Mouse (Mus musculus): ENCODE data around the gene Alpi. TPM values are rescaled to one million over a fixed set of nuclear protein-coding genes. Genes with fewer than 3 reads are reported as not detected.

Alpi gene
- polyA plus RNA-seq, 1 experiment from 2014 or later, result not detected

DNA sequence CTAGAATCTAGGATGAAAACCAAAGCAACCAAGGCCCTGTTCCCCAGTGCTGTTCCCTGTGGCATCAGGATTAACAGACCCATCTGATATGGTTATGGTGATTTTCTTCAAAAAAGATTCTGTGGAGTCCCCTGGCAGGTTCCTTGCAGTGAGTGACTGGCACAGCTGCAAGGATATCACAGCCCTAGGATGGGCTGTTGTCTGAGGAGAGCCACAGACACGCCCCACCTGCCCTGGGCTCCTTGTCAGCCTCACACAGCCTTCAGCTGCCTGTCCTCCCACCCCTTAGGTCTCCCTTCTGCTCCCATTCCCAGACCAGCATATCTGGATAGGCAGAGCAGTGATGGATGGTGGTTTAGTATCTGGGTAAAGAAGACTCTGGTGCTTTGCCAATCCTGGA, 50.7 kb downstream of the Alpi start:
- 88% methylated on average over 1 of the region's 1 CpGs for WGBS
- Histone ChIP-seq H3K27ac (no peak overlapping the region), H3K4me3 (no peak overlapping the region), H3K9me3 (no peaks in the 10 kb centered on the region), H3K27me3 (ENCODE audit: poor library complexity, severe bottlenecking) (no peaks in the 10 kb centered on the region), H3K36me3 (replicated peaks) (peaks cover 15% of the 10 kb centered on the region; the same call in 1 of the 2 replicates), H3K4me1 (no peaks in the 10 kb centered on the region)
- DNase-seq (ENCODE audit: extremely low spot score, low spot score), result no peak

- DNase-seq (ENCODE audit: extremely low spot score, low spot score), result no peak
- Histone ChIP-seq H3K9me3 (no peaks in the 10 kb centered on the region), H3K27me3 (ENCODE audit: poor library complexity, severe bottlenecking) (no peaks in the 10 kb centered on the region), H3K27ac (no peak overlapping the region), H3K4me3 (no peak overlapping the region), H3K36me3 (replicated peaks) (peaks cover 17% of the 10 kb centered on the region; the same call in 1 of the 2 replicates), H3K4me1 (no peaks in the 10 kb centered on the region)
- WGBS, result 70% methylated on average over 3 of the region's 3 CpGs
Observed at GRCm38 (mm10) chr1:87050072-87050471, 51.3 kb downstream of the Alpi start.

Other genes with a start within 250 kb of the Alpi start
- gene Alppl2, start 11.7 kb downstream of the Alpi start, polyA plus RNA-seq (2016; fragmentation: Nextera tagmentation; extraction: Ambion mirVana), result not detected in 2 replicates
- not detected in 2 replicates for gene Akp3, start 23.4 kb upstream of the Alpi start, polyA plus RNA-seq (2016; fragmentation: Nextera tagmentation; extraction: Ambion mirVana)
- gene Ecel1, start 54.9 kb upstream of the Alpi start, polyA plus RNA-seq (2016; fragmentation: Nextera tagmentation; extraction: Ambion mirVana), result 1.1 and 1.2 TPM in 2 replicates
- gene Prss56, start 81.7 kb upstream of the Alpi start, polyA plus RNA-seq (2016; fragmentation: Nextera tagmentation; extraction: Ambion mirVana), result not detected in 2 replicates
- gene Chrnd, start 89.0 kb upstream of the Alpi start, polyA plus RNA-seq (2016; fragmentation: Nextera tagmentation; extraction: Ambion mirVana), result not detected in 2 replicates
- gene Chrng, start 103.1 kb upstream of the Alpi start, polyA plus RNA-seq (2016; fragmentation: Nextera tagmentation; extraction: Ambion mirVana), result 0.36 TPM in 1 of 2 replicates, not detected in the other
- 162 and 168 TPM in 2 replicates for gene Eif4e2, start 112.3 kb upstream of the Alpi start, polyA plus RNA-seq (2016; fragmentation: Nextera tagmentation; extraction: Ambion mirVana)
- 1.6 and 2.5 TPM in 2 replicates for gene Efhd1, start 162.8 kb upstream of the Alpi start, polyA plus RNA-seq (2016; fragmentation: Nextera tagmentation; extraction: Ambion mirVana)
- gene Gigyf2, start 225.4 kb upstream of the Alpi start, polyA plus RNA-seq (2016; fragmentation: Nextera tagmentation; extraction: Ambion mirVana), result 47.4 and 52.6 TPM in 2 replicates

Measured in forebrain, embryonic 10.5 days (tissue).